Mouse (Mus musculus) megakaryocyte-erythroid progenitor cell, adult 5 weeks (primary cell): ENCODE measurements around the gene Olfr1307. TPM values are rescaled to one million over a fixed set of nuclear protein-coding genes. Genes with fewer than 3 reads are reported as not detected.

Experiments used
- polyA plus RNA-seq: library from polyadenylated mRNA; stranded (reverse); fragments of >175 nt; gene quantifications from 2 replicates; pipeline ENCODE4 v1.2.3, GENCODE M21; 2012

Olfr1307 gene
- polyA plus RNA-seq, result 0.01 TPM in 1 of 2 replicates, not detected in the other

GRCm38 (mm10) chr2:111949340-111949739, at the start of gene Olfr1307:
Gene Olfr1307 (minus strand): TSS chr2:111949440.

GRCm38 (mm10) chr2:111990181-111990580, 40.9 kb upstream of the Olfr1307 start, which contains the start of gene Olfr1309:
Gene Olfr1309 (minus strand): TSS chr2:111990281.

GRCm38 (mm10) chr2:111964844-111965243, 15.6 kb upstream of the Olfr1307 start, which contains the start of gene Olfr1308:
Gene Olfr1308 (minus strand): TSS chr2:111964944.

GRCm38 (mm10) chr2:111916171-111916570, 33.1 kb downstream of the Olfr1307 start, which contains the start of gene Olfr1306:
Gene Olfr1306 (minus strand): TSS chr2:111916271.

Other genes starting within 250 kb of the Olfr1307 start
- gene Olfr1301, start 198.4 kb downstream of the Olfr1307 start, polyA plus RNA-seq, result not detected in 2 replicates
- gene Olfr1302, start 172.0 kb downstream of the Olfr1307 start, polyA plus RNA-seq, result not detected in 2 replicates
- gene Olfr1303, start 129.1 kb downstream of the Olfr1307 start, polyA plus RNA-seq, result not detected in 2 replicates
- gene Olfr1305, start 72.3 kb downstream of the Olfr1307 start, polyA plus RNA-seq, result not detected in 2 replicates
- gene Olfr1306, start 33.2 kb downstream of the Olfr1307 start, polyA plus RNA-seq, result not detected in 2 replicates
- not detected in 2 replicates for gene Olfr1308, start 15.5 kb upstream of the Olfr1307 start, polyA plus RNA-seq
- gene Olfr1309, start 40.8 kb upstream of the Olfr1307 start, polyA plus RNA-seq, result not detected in 2 replicates
- gene Olfr1310, start 63.3 kb upstream of the Olfr1307 start, polyA plus RNA-seq, result 0.01 and 0.03 TPM in 2 replicates
- gene Olfr1311, start 75.0 kb upstream of the Olfr1307 start, polyA plus RNA-seq, result not detected in 2 replicates
- gene Olfr1312, start 100.8 kb upstream of the Olfr1307 start, polyA plus RNA-seq, result not detected in 2 replicates
- gene Olfr1313, start 128.4 kb upstream of the Olfr1307 start, polyA plus RNA-seq, result not detected in 2 replicates
- gene Olfr1314, start 147.3 kb upstream of the Olfr1307 start, polyA plus RNA-seq, result not detected in 2 replicates
- not detected in 2 replicates for gene Olfr1315-ps1, start 166.0 kb upstream of the Olfr1307 start, polyA plus RNA-seq
- 0.16 TPM in 1 of 2 replicates, not detected in the other for gene Olfr1316, start 185.5 kb upstream of the Olfr1307 start, polyA plus RNA-seq
- gene Olfr1317, start 190.9 kb upstream of the Olfr1307 start, polyA plus RNA-seq, result not detected in 2 replicates
- not detected in 2 replicates for gene Olfr1318, start 204.8 kb upstream of the Olfr1307 start, polyA plus RNA-seq